Mouse (Mus musculus): Measurements from ENCODE around the gene Hipk2.
"Not testable (repeated sequence)": the region's sequence is repeated elsewhere in the genome, so short reads cannot be mapped to it uniquely, and the experiment has no call there.

Gene Hipk2

DNA sequence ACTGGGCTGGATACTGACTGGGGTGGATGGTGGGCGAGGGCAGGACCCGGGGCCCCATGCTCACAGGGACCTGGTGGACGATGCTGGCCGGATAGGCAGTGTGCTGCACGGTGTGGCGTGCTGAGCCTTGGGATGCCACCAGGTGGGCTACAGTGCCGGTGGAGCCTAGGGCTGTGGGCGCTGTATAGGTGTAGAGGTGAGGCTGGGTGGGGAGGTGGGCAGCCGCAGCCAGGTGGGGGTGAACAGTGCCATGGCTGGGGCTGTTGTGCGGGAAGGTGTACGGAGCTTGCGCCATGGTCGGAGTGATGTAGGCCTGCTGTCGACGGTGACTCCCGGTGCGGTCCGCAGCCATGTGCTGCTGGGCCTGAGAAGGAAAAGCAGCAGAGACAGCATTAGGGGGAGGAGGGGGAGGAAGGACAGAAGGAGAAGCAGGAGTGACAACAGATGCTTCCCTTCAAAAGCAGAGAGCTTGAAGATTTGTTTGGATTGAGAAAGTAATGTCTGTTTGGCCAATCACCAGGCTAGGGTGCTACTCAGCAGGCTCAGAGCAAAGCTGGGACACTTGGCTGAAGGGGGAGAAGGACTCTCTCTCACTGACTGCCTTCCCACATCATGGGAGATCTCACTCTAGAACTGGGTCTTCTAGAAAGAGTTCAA lies 177.6 kb downstream of the Hipk2 start:
- no peak for DNase-seq (ENCODE audit: low spot score)

DNA sequence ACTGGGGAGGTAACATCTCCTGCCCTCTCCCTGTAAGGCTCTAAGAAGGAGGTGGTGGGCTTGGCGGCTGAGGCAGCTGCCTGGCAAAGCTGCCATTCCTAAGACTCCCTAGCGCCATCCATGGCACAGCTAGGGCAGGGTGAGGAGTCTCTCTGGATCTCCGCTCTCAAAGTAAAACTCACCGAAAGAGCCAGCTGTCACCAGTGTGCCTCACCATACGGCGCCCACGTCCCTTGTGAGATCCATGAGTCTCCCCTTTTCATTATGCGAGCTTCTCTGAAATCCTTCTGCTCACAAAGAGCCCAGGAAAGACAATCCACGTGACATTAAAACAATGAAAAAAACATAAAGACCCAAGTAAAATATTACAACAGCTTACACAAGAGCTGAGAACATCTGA lies 179.4 kb downstream of the Hipk2 start:
- DNase-seq (ENCODE audit: low spot score) = no peak

DNA sequence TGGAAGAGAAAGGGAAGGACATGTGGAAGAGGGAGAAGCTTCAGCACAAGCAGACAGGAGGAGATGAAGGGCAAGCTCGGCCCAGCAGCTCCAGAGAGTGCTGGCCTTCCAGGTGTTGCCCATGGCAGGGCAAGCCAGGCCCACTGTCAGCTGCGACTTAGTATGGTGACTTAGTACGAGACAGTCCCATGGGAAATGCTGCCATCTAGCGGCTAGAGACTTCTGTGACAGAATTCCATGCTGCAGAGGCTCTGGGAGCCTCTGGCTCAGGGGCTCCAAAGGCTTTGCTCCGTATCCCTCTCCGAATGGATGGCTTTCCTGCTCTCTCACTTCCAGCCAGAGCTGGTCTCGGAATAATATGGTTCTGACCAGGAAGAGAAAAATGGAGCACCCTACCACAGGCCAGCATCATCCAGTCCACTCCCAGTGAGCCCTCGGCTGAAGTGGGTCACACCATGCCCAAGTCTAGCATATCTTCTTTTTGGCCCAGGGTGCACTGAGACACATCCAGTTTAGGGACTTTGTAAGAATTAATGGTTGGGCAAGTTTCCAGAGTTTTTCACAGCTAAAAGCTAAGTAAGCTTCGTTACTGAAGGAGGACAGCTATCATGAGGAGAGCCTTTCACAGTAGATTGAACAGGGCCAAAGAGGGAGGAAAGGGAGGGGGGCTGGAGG lies 180.4 kb downstream of the Hipk2 start:
- peak; percentile 79 for DNase-seq (ENCODE audit: low spot score)

DNA sequence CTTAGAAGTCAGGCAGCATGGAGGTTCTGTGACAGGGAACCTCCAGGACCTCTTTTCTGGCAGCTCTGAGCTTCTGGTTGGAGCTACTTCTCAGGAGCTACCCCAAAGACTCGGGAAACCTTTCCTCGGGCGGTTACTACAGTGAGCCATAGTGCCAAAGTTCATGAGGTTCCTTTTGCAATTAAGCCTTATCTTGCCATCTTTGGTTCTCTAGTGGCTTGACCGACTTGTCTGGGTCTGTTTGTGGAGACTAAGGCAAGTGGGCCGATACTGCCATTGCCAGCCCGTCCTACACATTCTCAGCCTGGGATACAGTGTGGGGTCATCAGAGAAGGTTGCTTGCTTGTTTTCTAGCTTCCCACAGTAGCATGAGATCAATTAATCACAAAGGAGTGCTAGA lies 183.4 kb downstream of the Hipk2 start:
- no peak for DNase-seq (ENCODE audit: low spot score)

DNA sequence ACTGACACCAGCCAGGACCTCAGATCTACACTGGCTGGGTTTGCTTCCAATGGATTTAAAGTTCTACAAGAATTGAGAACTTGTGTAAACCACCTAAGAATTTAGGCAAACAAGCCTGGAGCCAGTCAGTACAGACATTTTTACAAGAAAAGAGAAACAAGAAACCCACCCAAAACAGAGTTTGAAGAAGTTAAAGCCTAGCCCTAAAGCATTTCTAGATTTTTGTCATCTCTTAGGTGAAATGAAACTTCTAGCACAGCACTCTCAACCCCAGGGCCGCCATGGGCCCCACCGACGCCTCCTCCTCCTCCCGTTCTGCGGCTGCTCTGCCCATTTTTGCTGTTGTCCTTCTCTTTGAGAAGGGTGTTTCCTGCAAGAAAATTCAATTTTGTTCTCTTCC lies 184.9 kb downstream of the Hipk2 start:
- no peak for DNase-seq (ENCODE audit: low spot score)

DNA sequence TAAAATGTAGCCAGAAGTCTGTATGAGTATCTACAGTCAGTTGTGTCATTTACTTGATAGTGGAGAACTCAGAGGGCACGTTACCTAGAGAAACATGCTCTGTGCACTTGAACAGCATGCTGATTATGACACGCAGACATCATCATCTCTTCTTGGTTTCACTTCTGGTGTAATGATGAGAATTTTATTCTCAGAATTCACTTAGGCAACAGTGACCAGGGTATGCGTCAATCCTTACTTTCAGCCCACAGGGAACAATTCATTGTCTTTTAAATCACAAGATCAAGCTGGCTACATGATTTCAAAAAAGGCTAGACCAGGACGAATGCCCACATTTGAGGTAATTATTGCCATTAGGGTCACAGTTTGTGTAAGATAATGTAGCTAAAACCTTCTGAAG lies 185.3 kb downstream of the Hipk2 start:
- DNase-seq (ENCODE audit: low spot score) = no peak

DNA sequence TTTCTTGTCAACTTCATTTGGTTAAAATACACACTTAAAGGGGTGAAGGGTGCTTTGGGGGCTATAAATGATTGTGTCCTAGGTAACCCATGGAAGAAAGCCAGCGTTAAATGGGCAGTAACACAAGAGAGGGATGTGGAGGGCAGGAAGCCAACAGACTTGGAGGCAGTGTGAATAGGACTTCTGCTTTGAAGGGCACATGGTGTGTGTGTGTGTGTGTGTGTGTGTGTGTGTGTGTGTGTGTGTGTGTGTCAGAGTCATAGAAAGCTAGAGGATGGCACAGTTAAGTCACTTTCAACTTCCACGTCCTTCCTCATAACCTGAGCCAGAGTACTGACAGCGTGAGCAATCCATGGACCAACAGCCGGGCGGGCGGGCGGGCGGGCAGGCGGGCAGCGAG lies 187.1 kb downstream of the Hipk2 start:
- DNase-seq (ENCODE audit: low spot score) = no peak

DNA sequence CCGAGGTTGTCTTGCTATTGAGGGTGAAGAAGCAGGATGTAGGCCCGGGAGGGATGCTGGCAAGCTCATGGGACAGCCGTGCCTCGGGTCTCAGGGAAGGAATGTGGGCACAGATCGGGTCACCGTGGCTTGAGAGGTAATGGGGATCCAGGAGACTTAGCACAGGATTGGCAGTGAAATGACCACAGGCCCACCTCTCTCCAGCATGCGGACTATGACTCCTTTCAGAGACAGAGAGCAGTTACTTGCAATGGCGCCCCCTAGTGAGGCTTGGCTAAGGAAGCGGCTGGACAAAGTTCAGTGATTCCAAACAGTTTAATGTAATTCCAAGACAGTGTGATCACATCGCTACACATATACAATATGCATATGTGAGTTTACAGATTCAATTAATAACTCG lies 188.7 kb downstream of the Hipk2 start:
- DNase-seq (ENCODE audit: low spot score) = no peak

DNA sequence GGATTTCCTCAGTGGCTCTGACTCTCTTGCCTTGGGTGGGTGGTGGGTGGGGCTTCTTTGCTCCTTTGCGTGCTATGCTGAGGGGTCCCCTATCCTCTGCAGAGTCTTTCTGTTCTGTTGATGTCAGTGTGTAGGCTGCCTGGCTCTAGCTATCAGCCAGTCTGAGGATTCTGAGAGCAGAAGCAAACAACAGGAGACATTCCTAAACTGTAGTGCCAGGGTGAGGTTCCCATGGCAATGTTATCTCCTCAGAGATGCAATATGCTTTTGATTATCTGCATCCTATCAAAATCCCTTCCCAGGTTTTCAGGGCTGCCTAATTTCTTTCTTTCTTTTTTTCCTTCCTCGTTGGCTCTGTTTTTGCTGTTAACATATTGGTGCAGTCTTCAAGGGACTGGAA lies 193.4 kb downstream of the Hipk2 start:
- no peak for DNase-seq (ENCODE audit: low spot score)

DNA sequence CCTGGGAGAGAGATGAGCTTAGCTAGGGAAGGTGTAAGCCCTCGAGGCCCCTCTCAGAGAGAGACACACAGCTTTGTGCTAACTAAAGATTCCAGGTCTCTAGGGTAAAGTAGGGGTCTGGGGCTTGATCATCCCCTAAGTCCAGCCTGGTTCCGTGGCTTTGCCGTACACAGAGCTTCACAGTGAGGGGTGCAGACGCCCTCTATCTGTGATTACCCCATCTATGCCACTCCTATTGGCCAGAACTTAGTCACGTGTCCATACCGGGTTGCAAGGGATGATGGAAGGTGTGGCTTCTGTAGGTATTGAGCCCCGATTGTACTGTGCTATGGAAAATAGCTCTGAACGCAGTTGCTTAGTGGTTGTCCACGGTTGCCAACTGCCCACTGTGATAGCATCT lies 198.3 kb downstream of the Hipk2 start:
- DNase-seq (ENCODE audit: low spot score) = no peak

DNA sequence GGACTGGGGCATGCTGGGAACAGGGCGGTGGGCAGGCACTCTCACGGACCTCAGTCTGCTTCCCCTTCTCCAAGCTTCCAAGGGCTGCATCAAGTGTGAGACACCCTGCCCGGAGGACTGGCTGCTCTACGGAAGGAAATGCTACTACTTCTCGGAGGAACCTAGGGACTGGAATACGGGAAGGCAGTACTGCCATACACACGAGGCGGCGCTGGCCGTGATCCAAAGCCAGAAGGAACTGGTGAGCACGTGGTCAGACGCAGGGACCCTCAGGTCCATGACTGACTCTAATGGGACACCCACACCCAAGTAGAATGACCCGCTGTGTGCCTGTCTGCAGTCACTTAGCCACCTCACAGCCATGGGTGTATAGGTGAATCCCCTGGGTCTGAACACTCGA lies 199.2 kb downstream of the Hipk2 start:
- DNase-seq (ENCODE audit: low spot score) = no peak

DNA sequence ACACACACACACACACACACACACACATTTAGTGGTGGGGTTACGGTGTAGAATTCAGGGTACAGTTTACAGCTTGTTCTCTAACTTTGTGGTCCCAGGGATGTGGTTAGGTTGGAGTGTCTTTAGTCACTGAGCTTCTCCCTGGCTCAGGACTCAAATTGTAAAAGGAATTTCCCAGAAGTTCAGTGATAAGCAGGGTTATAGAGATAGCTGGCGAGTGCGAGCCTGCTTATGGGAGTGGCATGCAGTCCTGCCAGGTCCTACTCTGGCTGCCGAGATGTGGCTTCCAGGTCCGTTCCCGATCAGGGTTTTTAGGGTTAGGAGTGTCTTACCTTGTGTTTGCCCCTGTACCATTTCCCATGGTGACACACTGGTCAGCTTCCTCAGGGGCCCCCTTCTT lies 199.7 kb downstream of the Hipk2 start:
- no peak for DNase-seq (ENCODE audit: low spot score)

DNA sequence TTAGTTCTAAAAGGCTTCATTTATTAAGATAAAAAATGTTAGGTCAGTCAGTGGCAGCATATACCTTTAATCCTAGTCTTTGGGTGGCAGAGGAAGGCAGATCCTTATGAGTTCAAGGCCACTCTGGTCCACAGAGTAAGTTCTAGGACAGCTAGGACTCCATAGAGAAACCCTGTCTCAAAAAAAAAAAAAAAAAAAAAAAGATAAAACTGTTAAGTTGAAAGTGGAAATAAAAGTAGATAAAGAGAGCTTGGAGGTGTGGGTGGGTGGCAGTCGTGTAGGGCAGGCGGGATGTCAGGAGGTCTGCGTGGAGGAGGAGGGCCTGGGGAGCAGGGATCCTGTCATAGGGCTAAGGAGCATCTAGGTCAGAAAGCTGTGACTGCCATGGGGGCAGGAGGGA lies 204.0 kb downstream of the Hipk2 start:
- no peak for DNase-seq (ENCODE audit: low spot score)

DNA sequence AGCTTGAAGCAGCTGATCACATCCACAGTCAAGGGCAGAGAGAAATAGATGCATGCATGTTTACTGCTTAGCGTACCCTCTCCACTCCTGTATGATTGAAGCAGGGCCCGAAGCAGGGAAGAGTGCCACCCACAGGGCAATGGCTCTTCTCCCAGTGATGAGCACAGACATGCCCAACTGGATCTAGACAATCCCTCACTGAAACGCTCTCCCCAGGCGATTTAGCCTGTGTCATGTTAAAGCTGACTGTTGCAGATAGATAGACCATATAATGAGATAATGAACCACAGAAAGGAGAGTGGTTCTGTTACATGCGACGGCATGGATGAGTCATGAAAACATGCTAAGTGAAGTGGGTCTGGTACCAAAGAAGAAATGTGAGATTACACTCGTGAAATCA lies 204.7 kb downstream of the Hipk2 start:
- no peak for DNase-seq (ENCODE audit: low spot score)

DNA sequence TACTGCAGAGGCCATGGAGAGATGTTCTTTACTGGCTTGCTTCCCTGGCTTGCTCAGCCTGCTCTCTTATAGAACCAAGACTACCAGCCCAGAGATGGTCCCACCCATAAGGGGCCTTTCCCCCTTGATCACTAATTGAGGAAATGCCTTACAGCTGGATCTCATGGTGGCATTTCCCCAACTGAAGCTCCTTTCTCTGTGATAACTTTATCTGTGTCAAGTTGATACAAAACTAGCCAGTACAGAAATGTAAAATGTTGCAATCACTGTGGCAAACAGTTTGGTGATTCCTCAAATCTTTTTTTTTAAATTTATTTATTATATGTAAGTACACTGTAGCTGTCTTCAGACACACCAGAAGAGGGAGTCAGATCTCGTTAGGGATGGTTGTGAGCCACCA lies 205.5 kb downstream of the Hipk2 start:
- not testable (repeated sequence) for DNase-seq (ENCODE audit: low spot score)

DNA sequence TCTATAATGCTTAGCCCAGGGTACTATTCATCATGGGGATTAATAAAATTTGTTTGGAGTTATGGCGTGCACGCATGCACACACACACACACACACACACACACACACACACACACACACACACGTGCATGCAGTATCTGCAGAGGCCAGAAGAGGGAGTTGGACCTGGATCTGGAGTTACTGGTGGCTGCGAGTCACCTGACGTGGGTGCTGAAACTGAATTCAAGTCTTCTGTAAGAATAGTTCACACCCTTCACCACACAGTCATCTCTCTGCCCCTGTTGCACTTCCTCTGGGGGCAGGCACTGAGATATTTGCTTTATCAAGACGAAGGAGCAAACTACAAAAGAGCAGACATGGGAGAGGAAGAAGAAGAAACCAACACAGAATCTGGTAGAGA lies 206.4 kb downstream of the Hipk2 start:
- no peak for DNase-seq (ENCODE audit: low spot score)

DNA sequence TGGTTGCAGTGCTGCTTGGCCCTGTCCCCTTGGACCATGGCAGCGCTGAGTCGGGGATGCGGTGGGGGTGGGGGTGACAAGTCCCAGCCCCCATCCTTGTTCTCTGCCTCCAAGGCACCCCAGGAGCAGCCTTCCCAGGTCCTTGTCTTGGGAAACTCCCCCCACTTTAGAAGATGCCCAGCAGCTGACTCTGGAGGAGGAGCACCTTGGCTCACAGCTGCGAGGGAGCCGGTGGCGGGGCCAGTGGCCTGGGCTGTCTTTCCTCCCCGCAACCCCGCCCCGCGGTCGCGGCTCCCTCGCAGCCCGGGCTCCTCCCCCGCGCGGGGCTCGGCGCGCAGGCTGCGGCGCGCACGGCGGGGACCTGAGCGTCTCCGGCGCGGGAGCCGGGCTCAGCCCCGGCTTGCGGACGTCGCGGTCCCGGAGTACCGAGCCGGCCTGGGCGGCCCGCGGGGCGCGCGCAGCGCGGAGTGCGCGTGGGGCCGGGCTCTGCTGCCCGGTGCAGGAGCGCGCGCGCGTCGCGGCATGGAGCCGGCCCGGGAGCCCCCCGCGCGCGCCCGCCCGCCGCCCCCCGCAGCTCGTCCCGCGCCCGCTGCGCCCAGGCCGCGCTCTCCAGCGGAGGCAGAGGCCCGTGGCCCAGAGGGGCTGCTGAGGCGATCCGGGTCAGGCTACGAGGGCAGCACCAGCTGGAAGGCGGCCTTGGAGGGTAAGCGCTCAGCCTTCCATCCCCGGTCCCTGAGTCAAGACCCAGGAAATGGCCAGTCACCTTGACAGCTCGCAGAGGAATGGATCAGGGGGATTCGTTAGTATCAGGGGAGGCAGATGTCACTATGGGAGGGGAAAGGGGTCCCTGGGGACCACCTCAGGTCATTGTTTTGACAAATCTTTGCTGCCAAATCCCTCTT lies 213.0 kb downstream of the Hipk2 start, which contains the start of gene Clec2l:
Gene Clec2l, plus strand, starts transcription at position 356 of the 902 bp plus-strand sequence.
- DNase-seq (ENCODE audit: low spot score) = peak; percentile 15

DNA sequence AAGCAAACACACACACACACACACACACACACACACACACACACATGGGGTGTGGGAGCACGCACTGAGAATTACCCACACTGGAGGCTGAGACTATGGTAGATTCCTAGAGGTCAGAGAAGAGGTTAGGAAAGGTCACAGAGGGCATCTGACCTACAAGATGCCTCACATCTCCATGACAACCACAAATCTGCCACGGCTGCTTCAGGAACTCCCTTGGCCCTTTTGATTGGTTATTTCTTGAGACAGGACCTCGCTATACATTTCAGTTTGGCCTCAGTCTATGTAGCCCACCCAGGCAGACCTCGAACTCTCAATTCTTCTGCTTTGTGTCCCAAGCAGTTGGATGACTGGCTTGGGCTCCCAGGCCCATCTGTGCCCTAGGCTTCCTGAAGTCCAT lies 214.3 kb downstream of the Hipk2 start:
- no peak for DNase-seq (ENCODE audit: low spot score)

DNA sequence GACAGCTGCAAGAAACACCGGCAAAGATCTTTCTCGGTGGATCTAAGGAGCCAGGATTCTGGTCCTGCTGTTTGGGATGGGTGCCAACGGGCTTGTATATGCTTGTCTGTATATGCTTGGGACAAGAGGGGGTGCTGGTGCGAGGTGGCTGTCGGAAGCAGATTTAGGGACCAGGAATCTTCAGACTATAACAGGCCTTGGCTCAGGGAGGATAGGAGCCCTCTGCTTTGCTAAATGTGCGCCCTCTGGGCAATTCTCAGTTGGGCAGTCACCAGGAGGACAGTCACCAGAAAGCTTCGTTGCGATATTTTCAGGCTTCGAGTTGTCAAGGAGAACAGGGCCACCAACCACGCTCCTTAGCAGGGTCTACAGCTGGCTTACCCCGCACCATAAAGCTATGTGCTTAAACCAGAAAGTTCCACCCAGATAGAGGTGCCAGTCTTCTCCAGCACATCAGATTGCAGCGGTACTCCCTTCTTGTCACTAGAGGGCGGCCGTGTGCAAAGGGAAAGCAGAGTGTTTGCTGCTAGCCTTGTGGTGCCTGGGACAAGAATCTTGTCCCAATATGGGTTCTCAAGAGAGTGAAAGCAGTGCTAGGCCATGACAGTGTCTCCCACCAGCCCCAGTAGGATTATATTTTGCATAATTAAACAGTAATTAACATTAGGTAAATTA lies 225.6 kb downstream of the Hipk2 start:
- DNase-seq (ENCODE audit: low spot score) = peak; percentile 58

DNA sequence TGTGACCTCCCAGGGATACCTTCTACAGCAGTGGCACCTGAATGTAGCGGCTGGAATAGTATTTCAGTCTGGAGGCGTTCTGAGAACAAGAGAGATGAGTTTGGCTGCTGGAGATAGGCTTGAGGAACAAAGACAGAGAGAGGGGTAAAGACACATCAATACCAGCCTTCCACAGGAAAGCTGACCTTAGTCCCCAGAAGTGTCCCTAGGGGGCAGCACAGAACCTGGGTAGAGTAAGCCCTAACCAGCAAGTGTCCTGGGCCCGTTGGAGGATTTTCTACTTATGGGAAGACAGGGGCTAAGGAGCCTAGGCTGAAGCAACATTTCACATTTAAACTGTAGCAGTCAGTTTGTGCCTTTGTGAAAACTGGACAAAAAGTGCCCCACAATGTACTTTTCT lies 226.4 kb downstream of the Hipk2 start:
- no peak for DNase-seq (ENCODE audit: low spot score)
